Mouse (Mus musculus) CD4-positive naive resting alpha-beta T cell, adult 57 days (primary cell): Measurements from ENCODE around the gene Tbpl2. TPM values are rescaled to one million over a fixed set of nuclear protein-coding genes. Genes with fewer than 3 reads are reported as not detected.

Experiments
- total RNA-seq: library from RNA; stranded (reverse); gene quantifications from one replicate; pipeline ENCODE4 v1.2.4, GENCODE M21; 2023

Tbpl2 gene
- total RNA-seq: not detected

GRCm38 (mm10) chr2:24096495-24096894 is at the start of gene Tbpl2:
TSS of gene Tbpl2 (minus strand) at chr2:24096595.

GRCm38 (mm10) chr2:24049344-24049990 is 46.9 kb downstream of the Tbpl2 start, which contains the start of gene Hnmt:
TSS of gene Hnmt (minus strand) at chr2:24049394.

Other genes with a start within 250 kb of the Tbpl2 start
- not detected for gene Hnmt, start 47.2 kb downstream of the Tbpl2 start, total RNA-seq
- gene Il1f8, start 56.6 kb upstream of the Tbpl2 start, total RNA-seq: not detected
- 0.47 TPM for gene Il1f9, start 89.9 kb upstream of the Tbpl2 start, total RNA-seq
- gene Il1f6, start 118.8 kb upstream of the Tbpl2 start, total RNA-seq: not detected
- not detected for gene Il1f5, start 180.4 kb upstream of the Tbpl2 start, total RNA-seq
- gene Il1f10, start 194.6 kb upstream of the Tbpl2 start, total RNA-seq: not detected
- not detected for gene Il1rn, start 240.3 kb upstream of the Tbpl2 start, total RNA-seq